Mouse (Mus musculus) midbrain, postnatal 0 days (tissue): Measurements from ENCODE around the gene Macrod1. TPM values are rescaled to one million over a fixed set of nuclear protein-coding genes. Genes with fewer than 3 reads are reported as not detected.

Source experiments
- ATAC-seq: fragments of 200-750 bp; cut with Nextera tagmentation; 2 replicates; pipeline ENCODE4 v1.8.0; 2017; ENCODE audit warnings: moderate number of reproducible peaks, mild to moderate bottlenecking, moderate TSS enrichment, moderate library complexity; ENCODE audit not compliant: low FRiP score
- DNase-seq: peaks from one replicate; pipeline ENCODE4 v3.0.0-alpha.2; 2015; ENCODE audit warnings: low spot score
- H3K27ac ChIP-seq: fragments of 300-500 bp; sonication (generic); 2 replicates; pipeline ENCODE4 v1.5.1; 2014; ENCODE audit warnings: low read depth, mild to moderate bottlenecking, low read length, mixed read lengths
- H3K27me3 ChIP-seq: fragments of 300-500 bp; sonication (generic); 2 replicates; pipeline ENCODE4 v1.6.1; 2014; ENCODE audit warnings: low read length, control low read depth, mixed read lengths; ENCODE audit not compliant: insufficient read depth
- H3K36me3 ChIP-seq: fragments of 300-500 bp; sonication (generic); 2 replicates; pipeline ENCODE4 v1.6.1; 2014; ENCODE audit warnings: low read length, control low read depth, mixed read lengths; ENCODE audit not compliant: insufficient read depth
- H3K4me1 ChIP-seq: fragments of 300-500 bp; sonication (generic); 2 replicates; pipeline ENCODE4 v1.6.1; 2014; ENCODE audit warnings: mild to moderate bottlenecking, control low read depth, antibody characterized with exemption, low read length, mixed read lengths; ENCODE audit not compliant: insufficient read depth
- H3K4me2 ChIP-seq: fragments of 300-500 bp; sonication (generic); 2 replicates; pipeline ENCODE4 v1.6.1; 2014; ENCODE audit warnings: low read depth, mild to moderate bottlenecking, low read length, mixed read lengths; ENCODE audit not compliant: poor library complexity, severe bottlenecking
- H3K4me3 ChIP-seq: fragments of 300-500 bp; sonication (generic); 2 replicates; pipeline ENCODE4 v1.5.1; 2014; ENCODE audit warnings: low read depth, mild to moderate bottlenecking, low read length, moderate library complexity
- H3K9ac ChIP-seq: fragments of 300-500 bp; sonication (generic); replicated peaks from 2 replicates; pipeline ENCODE4 v1.6.1; 2014; ENCODE audit warnings: mild to moderate bottlenecking, low read length, moderate library complexity, mixed read lengths; ENCODE audit not compliant: poor library complexity, severe bottlenecking
- H3K9me3 ChIP-seq: fragments of 300-500 bp; sonication (generic); 2 replicates; pipeline ENCODE4 v1.6.1; 2016; ENCODE audit warnings: low read length, control low read depth
- CTCF ChIP-seq: IDR thresholded peaks from 2 replicates; pipeline ENCODE4 v1.5.1; 2016; ENCODE audit warnings: antibody characterized with exemption, mild to moderate bottlenecking
- WGBS: fragments of 180-500 bp; shearing (Covaris S2); extraction: QIAGEN DNeasy Blood & Tissue Kit; methylation state at CpG from one replicate; pipeline ENCODE4 v1.1.7; 2014; 5-methylcytosine and 5-hydroxymethylcytosine counted together
- polyA plus RNA-seq: library from polyadenylated mRNA; unstranded; fragments of >200 nt; fragmentation: Nextera tagmentation; extraction: Ambion mirVana; gene quantifications from 2 replicates; pipeline ENCODE4 v1.2.1, GENCODE M21; 2015
- total RNA-seq: library from RNA; depleted of rRNA; stranded (reverse); fragments of >200 nt; gene quantifications from 2 replicates; pipeline ENCODE4 v1.2.3, GENCODE M21; 2014

Gene Macrod1
- total and polyA plus RNA-seq, 2 experiments from 2014 or later = 1.4 to 6.2 TPM

DNA sequence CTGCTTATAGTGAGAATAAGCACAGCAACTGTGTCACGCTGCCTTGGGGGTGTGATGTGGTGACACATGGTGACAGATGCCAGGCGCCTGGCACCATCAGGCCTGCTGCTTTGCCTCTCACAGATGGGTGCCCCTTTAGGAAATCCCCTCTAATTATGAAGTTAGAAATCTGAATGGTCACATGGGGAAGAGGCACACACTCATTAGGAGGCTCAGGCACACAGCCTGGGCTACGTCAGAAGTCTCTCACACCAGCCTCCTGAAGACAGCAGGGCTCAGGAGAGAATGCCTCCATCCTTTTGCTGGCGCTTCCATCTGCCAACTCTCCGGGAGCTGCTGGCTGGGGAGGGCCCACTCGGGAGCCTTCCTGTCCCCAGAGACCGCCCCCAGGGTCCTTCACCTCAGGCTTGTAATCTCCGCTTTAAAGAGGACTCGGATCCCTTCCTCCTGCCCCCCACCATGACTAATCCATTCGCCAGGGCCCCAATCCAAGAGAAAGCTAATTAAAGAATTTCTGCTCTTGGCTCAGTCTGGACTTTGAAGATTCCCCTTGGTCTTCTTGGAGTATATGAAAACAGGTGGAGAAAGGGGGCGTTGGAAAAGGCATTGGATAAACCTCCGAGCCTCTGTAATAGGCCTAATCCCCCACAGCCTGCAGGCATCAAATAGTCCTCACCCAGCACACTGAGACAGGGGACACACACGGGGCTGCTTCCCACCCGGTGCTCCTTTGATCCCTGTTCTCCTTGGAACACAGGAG, 26.6 kb downstream of the Macrod1 start:
- H3K4me3 ChIP-seq = no peak overlapping the region
- ATAC-seq (peak; percentile 22), DNase-seq (peak; percentile 63)
- H3K9ac ChIP-seq = no peak overlapping the region
- no peaks in the 10 kb centered on the region for H3K36me3 ChIP-seq
- H3K4me2 ChIP-seq = no peak overlapping the region
- H3K4me1 ChIP-seq = peaks cover 7% of the 10 kb centered on the region; the same call in 1 of the 2 replicates
- H3K27ac ChIP-seq = no peak overlapping the region
- H3K9me3 ChIP-seq = no peaks in the 10 kb centered on the region
- no peak for TF ChIP-seq CTCF
- WGBS = 18% methylated on average over 14 of the region's 14 CpGs
- H3K27me3 ChIP-seq = no peaks in the 10 kb centered on the region

DNA sequence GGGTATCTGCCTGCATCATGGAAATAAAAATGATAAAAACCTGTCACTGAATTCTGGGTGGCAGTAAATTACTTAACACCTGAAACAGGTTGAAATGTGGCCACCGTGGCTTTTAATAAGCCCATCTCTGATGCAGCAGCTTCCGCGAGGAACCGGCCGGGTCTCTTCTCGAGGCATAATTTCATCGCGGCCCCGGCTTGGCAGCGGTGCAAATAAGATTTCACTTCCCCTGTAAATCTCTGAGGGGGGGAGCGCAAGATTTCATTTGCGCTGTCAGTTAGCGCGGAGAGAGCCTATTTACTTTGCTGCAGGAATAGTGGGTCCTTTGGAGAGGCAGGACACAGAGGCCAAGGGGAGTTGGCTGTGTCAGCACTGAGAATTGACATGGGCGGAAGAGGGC, 28.1 kb downstream of the Macrod1 start:
- no peak for TF ChIP-seq CTCF
- H3K27me3 ChIP-seq = no peaks in the 10 kb centered on the region
- no peak overlapping the region for H3K27ac ChIP-seq
- WGBS = 26% methylated on average over 15 of the region's 15 CpGs
- H3K4me3 ChIP-seq = no peak overlapping the region
- no peak overlapping the region for H3K9ac ChIP-seq
- H3K36me3 ChIP-seq = no peaks in the 10 kb centered on the region
- H3K9me3 ChIP-seq = no peaks in the 10 kb centered on the region
- ATAC-seq (no peak), DNase-seq (no peak)
- H3K4me2 ChIP-seq = no peak overlapping the region
- H3K4me1 ChIP-seq = peaks cover 9% of the 10 kb centered on the region; the same call in 1 of the 2 replicates

GRCm38 (mm10) chr19:7088558-7088957, 31.9 kb downstream of the Macrod1 start:
- no peak for DNase-seq
- H3K9me3 ChIP-seq = no peaks in the 10 kb centered on the region
- TF ChIP-seq CTCF = no peak
- H3K9ac ChIP-seq = no peak overlapping the region
- ATAC-seq = no peak
- no peak overlapping the region for H3K27ac ChIP-seq
- H3K4me2 ChIP-seq = no peak overlapping the region
- H3K4me3 ChIP-seq = no peak overlapping the region
- 16% methylated on average over 9 of the region's 9 CpGs for WGBS
- H3K27me3 ChIP-seq = no peaks in the 10 kb centered on the region
- peaks cover 29% of the 10 kb centered on the region for H3K4me1 ChIP-seq
- no peaks in the 10 kb centered on the region for H3K36me3 ChIP-seq

GRCm38 (mm10) chr19:7089050-7089449, 32.4 kb downstream of the Macrod1 start:
- no peak overlapping the region for H3K4me2 ChIP-seq
- peaks cover 25% of the 10 kb centered on the region for H3K4me1 ChIP-seq
- no peak for ATAC-seq
- H3K9me3 ChIP-seq = no peaks in the 10 kb centered on the region
- no peak overlapping the region for H3K4me3 ChIP-seq
- no peak for TF ChIP-seq CTCF
- no peak overlapping the region for H3K27ac ChIP-seq
- 63% methylated on average over 5 of the region's 5 CpGs for WGBS
- no peaks in the 10 kb centered on the region for H3K36me3 ChIP-seq
- no peak for DNase-seq
- H3K9ac ChIP-seq = no peak overlapping the region
- no peaks in the 10 kb centered on the region for H3K27me3 ChIP-seq

GRCm38 (mm10) chr19:7089842-7090251, 33.2 kb downstream of the Macrod1 start:
- 37% methylated on average over 7 of the region's 7 CpGs for WGBS
- no peak overlapping the region for H3K4me3 ChIP-seq
- DNase-seq (no peak), ATAC-seq (no peak)
- H3K27me3 ChIP-seq = no peaks in the 10 kb centered on the region
- H3K27ac ChIP-seq = peak overlapping the region; percentile 18; the same call in 1 of the 2 replicates
- peaks cover 25% of the 10 kb centered on the region for H3K4me1 ChIP-seq
- no peak overlapping the region for H3K9ac ChIP-seq
- H3K4me2 ChIP-seq = no peak overlapping the region
- TF ChIP-seq CTCF = no peak
- no peaks in the 10 kb centered on the region for H3K36me3 ChIP-seq
- no peaks in the 10 kb centered on the region for H3K9me3 ChIP-seq

GRCm38 (mm10) chr19:7090369-7091064, 33.9 kb downstream of the Macrod1 start:
- Histone ChIP-seq H3K9me3 (no peaks in the 10 kb centered on the region), H3K27me3 (no peaks in the 10 kb centered on the region), H3K9ac (0 out of 2 replicates have a peak overlapping the region, but pooled peaks have one; percentile 19), H3K4me2 (no peak overlapping the region), H3K4me1 (peaks cover 25% of the 10 kb centered on the region), H3K36me3 (no peaks in the 10 kb centered on the region; the same call in 1 of the 2 replicates), H3K4me3 (no peak overlapping the region), H3K27ac (peak overlapping the region; percentile 18; the same call in 1 of the 2 replicates)
- ATAC-seq (no peak), DNase-seq (no peak)
- WGBS = 12% methylated on average over 10 of the region's 10 CpGs
- no peak for TF ChIP-seq CTCF
